Mouse (Mus musculus) forebrain, embryonic 11.5 days (tissue): ENCODE measurements around the gene Polr1d. TPM values are rescaled to one million over a fixed set of nuclear protein-coding genes. Genes with fewer than 3 reads are reported as not detected.

Source experiments
- ATAC-seq: fragments of 200-750 bp; cut with Nextera tagmentation; replicated peaks from 2 replicates; pipeline ENCODE4 v1.8.0; 2017; ENCODE audit warnings: moderate TSS enrichment; ENCODE audit not compliant: low FRiP score
- DNase-seq: peaks from one replicate; pipeline ENCODE4 v3.0.0-alpha.2; 2017; ENCODE audit warnings: low spot score
- H3K27ac ChIP-seq: fragments of 300-500 bp; sonication (generic); 2 replicates; pipeline ENCODE4 v1.5.1; 2014; ENCODE audit warnings: low read depth, low read length
- H3K27me3 ChIP-seq: fragments of 300-500 bp; sonication (generic); 2 replicates; pipeline ENCODE4 v1.6.1; 2014; ENCODE audit warnings: mild to moderate bottlenecking, low read length, mixed read lengths; ENCODE audit not compliant: control insufficient read depth, insufficient read depth
- H3K36me3 ChIP-seq: fragments of 300-500 bp; sonication (generic); 2 replicates; pipeline ENCODE4 v1.6.1; 2014; ENCODE audit warnings: mild to moderate bottlenecking, low read length, moderate library complexity, mixed read lengths; ENCODE audit not compliant: control insufficient read depth, insufficient read depth
- H3K4me1 ChIP-seq: fragments of 300-500 bp; sonication (generic); replicated peaks from 2 replicates; pipeline ENCODE4 v1.6.1; 2014; ENCODE audit warnings: low read length, mixed read lengths; ENCODE audit not compliant: control insufficient read depth, insufficient read depth
- H3K4me2 ChIP-seq: fragments of 300-500 bp; sonication (generic); 2 replicates; pipeline ENCODE4 v1.6.1; 2014; ENCODE audit warnings: low read depth, mild to moderate bottlenecking, low read length, moderate library complexity, mixed read lengths; ENCODE audit not compliant: severe bottlenecking
- H3K4me3 ChIP-seq: fragments of 300-500 bp; sonication (generic); 2 replicates; pipeline ENCODE4 v1.5.1; 2014; ENCODE audit warnings: low read depth, low read length
- H3K9ac ChIP-seq: fragments of 300-500 bp; sonication (generic); 2 replicates; pipeline ENCODE4 v1.6.1; 2014; ENCODE audit warnings: low read length
- H3K9me3 ChIP-seq: fragments of 300-500 bp; sonication (generic); 2 replicates; pipeline ENCODE4 v1.6.1; 2016; ENCODE audit warnings: low read length, mixed read lengths; ENCODE audit not compliant: control insufficient read depth
- WGBS: fragments of 180-500 bp; shearing (Covaris S2); extraction: QIAGEN DNeasy Blood & Tissue Kit; methylation state at CpG from one replicate; pipeline ENCODE4 v1.1.7; 2014; 5-methylcytosine and 5-hydroxymethylcytosine counted together
- polyA plus RNA-seq: library from polyadenylated mRNA; unstranded; fragments of >200 nt; fragmentation: Nextera tagmentation; extraction: Ambion mirVana; gene quantifications from 2 replicates; pipeline ENCODE4 v1.2.1, GENCODE M21; 2014

Gene Polr1d
- polyA plus RNA-seq, 1 experiment from 2014 or later, result 110 TPM

- Histone ChIP-seq H3K4me2 (no peak overlapping the region), H3K27me3 (no peaks in the 10 kb centered on the region), H3K4me1 (no peaks in the 10 kb centered on the region; the same call in 1 of the 2 replicates), H3K27ac (no peak overlapping the region), H3K9ac (no peak overlapping the region), H3K36me3 (no peaks in the 10 kb centered on the region), H3K9me3 (no peaks in the 10 kb centered on the region), H3K4me3 (no peak overlapping the region)
- no peak for ATAC-seq
- DNase-seq, result no peak
- WGBS, result 85% methylated on average over 6 of the region's 6 CpGs
Measured at GRCm38 (mm10) chr5:147053071-147053470, 23.8 kb upstream of the Polr1d start.

GRCm38 (mm10) chr5:147053481-147053880 lies 23.4 kb upstream of the Polr1d start:
- Histone ChIP-seq H3K9me3 (no peaks in the 10 kb centered on the region), H3K9ac (no peak overlapping the region), H3K36me3 (no peaks in the 10 kb centered on the region), H3K27me3 (no peaks in the 10 kb centered on the region), H3K4me2 (no peak overlapping the region), H3K4me3 (no peak overlapping the region), H3K27ac (no peak overlapping the region), H3K4me1 (no peaks in the 10 kb centered on the region; the same call in 1 of the 2 replicates)
- ATAC-seq (no peak), DNase-seq (no peak)
- WGBS, result 81% methylated on average over 3 of the region's 3 CpGs

DNA sequence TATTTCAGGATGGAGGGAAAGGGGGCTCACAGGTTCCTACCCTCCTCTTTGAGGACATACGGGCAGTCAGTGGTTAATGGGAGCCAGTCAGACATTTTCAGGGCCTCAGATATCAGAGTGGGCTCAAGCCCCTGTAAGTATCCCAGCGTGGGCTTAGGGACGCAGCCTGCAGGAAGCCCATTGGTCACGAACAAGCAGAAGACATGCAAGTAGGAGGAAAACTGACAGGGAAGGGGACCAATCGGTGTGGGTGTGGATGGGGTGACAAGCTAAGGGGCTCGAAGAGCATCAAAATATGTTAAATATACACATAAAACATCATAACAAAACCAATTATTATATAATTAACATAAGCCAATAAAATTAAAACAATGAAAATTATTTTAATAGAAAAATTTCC lies 22.5 kb upstream of the Polr1d start:
- ATAC-seq (no peak), DNase-seq (no peak)
- WGBS, result 91% methylated on average over 6 of the region's 6 CpGs
- Histone ChIP-seq H3K27me3 (no peaks in the 10 kb centered on the region), H3K9me3 (no peaks in the 10 kb centered on the region), H3K4me2 (no peak overlapping the region), H3K9ac (no peak overlapping the region), H3K4me3 (no peak overlapping the region), H3K36me3 (no peaks in the 10 kb centered on the region), H3K27ac (no peak overlapping the region), H3K4me1 (no peaks in the 10 kb centered on the region; the same call in 1 of the 2 replicates)

- WGBS, result 82% methylated on average over 2 of the region's 2 CpGs
- Histone ChIP-seq H3K27me3 (no peaks in the 10 kb centered on the region), H3K4me1 (no peaks in the 10 kb centered on the region; the same call in 1 of the 2 replicates), H3K4me3 (no peak overlapping the region), H3K4me2 (no peak overlapping the region), H3K9me3 (no peaks in the 10 kb centered on the region), H3K9ac (no peak overlapping the region), H3K27ac (no peak overlapping the region), H3K36me3 (no peaks in the 10 kb centered on the region)
- ATAC-seq (no peak), DNase-seq (no peak)
Measured at GRCm38 (mm10) chr5:147054747-147055270, 22.0 kb upstream of the Polr1d start.

- no peak overlapping the region for H3K27ac ChIP-seq
- no peaks in the 10 kb centered on the region for H3K36me3 ChIP-seq
- no peak for DNase-seq
- H3K27me3 ChIP-seq, result no peaks in the 10 kb centered on the region
- WGBS, result 89% methylated on average over 6 of the region's 6 CpGs
- no peak for ATAC-seq
- no peak overlapping the region for H3K4me3 ChIP-seq
- no peaks in the 10 kb centered on the region; the same call in 1 of the 2 replicates for H3K4me1 ChIP-seq
- H3K9me3 ChIP-seq, result no peaks in the 10 kb centered on the region
- no peak overlapping the region for H3K4me2 ChIP-seq
- H3K9ac ChIP-seq, result no peak overlapping the region
Measured at GRCm38 (mm10) chr5:147055572-147056245, 21.1 kb upstream of the Polr1d start.

GRCm38 (mm10) chr5:147056712-147057290 lies 20.0 kb upstream of the Polr1d start:
- 89% methylated on average over 10 of the region's 10 CpGs for WGBS
- Histone ChIP-seq H3K4me1 (no peaks in the 10 kb centered on the region; the same call in 1 of the 2 replicates), H3K36me3 (no peaks in the 10 kb centered on the region), H3K4me3 (no peak overlapping the region), H3K27ac (no peak overlapping the region), H3K9me3 (no peaks in the 10 kb centered on the region), H3K9ac (no peak overlapping the region), H3K27me3 (no peaks in the 10 kb centered on the region), H3K4me2 (no peak overlapping the region)
- ATAC-seq, result no peak
- DNase-seq, result no peak

- H3K4me2 ChIP-seq, result no peak overlapping the region
- whole genome bisulfite sequencing, result 89% methylated on average over 9 of the region's 9 CpGs
- H3K36me3 ChIP-seq, result no peaks in the 10 kb centered on the region
- no peak overlapping the region for H3K4me3 ChIP-seq
- no peaks in the 10 kb centered on the region for H3K9me3 ChIP-seq
- H3K27ac ChIP-seq, result no peak overlapping the region
- no peaks in the 10 kb centered on the region for H3K27me3 ChIP-seq
- ATAC-seq (no peak), DNase-seq (no peak)
- H3K9ac ChIP-seq, result no peak overlapping the region
- H3K4me1 ChIP-seq, result no peaks in the 10 kb centered on the region
Measured at GRCm38 (mm10) chr5:147057626-147058414, 19.0 kb upstream of the Polr1d start.

- no peak for DNase-seq
Measured at GRCm38 (mm10) chr5:147058661-147059060, 18.2 kb upstream of the Polr1d start.

More at GRCm38 (mm10) chr5:147058661-147059060, 18.2 kb upstream of the Polr1d start:
- no peak for ATAC-seq
- H3K4me2 ChIP-seq, result no peak overlapping the region
- H3K4me3 ChIP-seq, result no peak overlapping the region
- no peak overlapping the region for H3K9ac ChIP-seq
- 91% methylated on average over 5 of the region's 5 CpGs for WGBS
- H3K27ac ChIP-seq, result no peak overlapping the region
- H3K4me1 ChIP-seq, result no peaks in the 10 kb centered on the region
- H3K27me3 ChIP-seq, result no peaks in the 10 kb centered on the region
- no peaks in the 10 kb centered on the region for H3K9me3 ChIP-seq
- H3K36me3 ChIP-seq, result no peaks in the 10 kb centered on the region
